Mouse (Mus musculus): ENCODE results near the gene Sfxn1.

- TF ChIP-seq CTCF (IDR thresholded peaks at IDR 0.05; ENCODE audit: low read depth) = no peak
- no peak for TF ChIP-seq EP300 (IDR thresholded peaks at IDR 0.05; ENCODE audit: low read depth)
These were observed 4.0 kb upstream of the Sfxn1 start for GRCm38 (mm10) chr13:54067617-54068166.
